Mouse (Mus musculus) forebrain, embryonic 14.5 days (tissue): ENCODE data around the gene 2300009A05Rik. TPM values are rescaled to one million over a fixed set of nuclear protein-coding genes. Genes with fewer than 3 reads are reported as not detected.

Source experiments
- ATAC-seq: fragments of 200-750 bp; cut with Nextera tagmentation; 2 replicates; pipeline ENCODE4 v1.8.0; 2017; ENCODE audit warnings: mild to moderate bottlenecking, moderate library complexity
- DNase-seq: peaks from one replicate; pipeline ENCODE4 v3.0.0-alpha.2; 2015; ENCODE audit warnings: low spot score
- H3K27ac ChIP-seq: fragments of 300-500 bp; sonication (generic); 2 replicates; pipeline ENCODE4 v1.5.1; 2014; ENCODE audit warnings: low read depth, mild to moderate bottlenecking, control low read depth, low read length, moderate library complexity
- H3K27me3 ChIP-seq: fragments of 300-500 bp; sonication (generic); replicated peaks from 2 replicates; pipeline ENCODE4 v1.6.1; 2014; ENCODE audit warnings: low read length, control low read depth, mixed read lengths; ENCODE audit not compliant: control insufficient read depth, insufficient read depth
- H3K36me3 ChIP-seq: fragments of 300-500 bp; sonication (generic); 2 replicates; pipeline ENCODE4 v1.6.1; 2014; ENCODE audit warnings: low read length, control low read depth; ENCODE audit not compliant: control insufficient read depth, insufficient read depth
- H3K4me1 ChIP-seq: fragments of 300-500 bp; sonication (generic); 2 replicates; pipeline ENCODE4 v1.6.1; 2014; ENCODE audit warnings: antibody characterized with exemption, low read length, control low read depth; ENCODE audit not compliant: control insufficient read depth, insufficient read depth
- H3K4me2 ChIP-seq: fragments of 300-500 bp; sonication (generic); 2 replicates; pipeline ENCODE4 v1.6.1; 2014; ENCODE audit warnings: mild to moderate bottlenecking, control low read depth, low read length
- H3K4me3 ChIP-seq: fragments of 300-500 bp; sonication (generic); 2 replicates; pipeline ENCODE4 v1.5.1; 2014; ENCODE audit warnings: low read depth, low read length, control low read depth
- H3K9ac ChIP-seq: fragments of 300-500 bp; sonication (generic); 2 replicates; pipeline ENCODE4 v1.6.1; 2014; ENCODE audit warnings: mild to moderate bottlenecking, low read length, control low read depth, moderate library complexity
- H3K9me3 ChIP-seq: fragments of 300-500 bp; sonication (generic); replicated peaks from 2 replicates; pipeline ENCODE4 v1.6.1; 2016; ENCODE audit warnings: low read length, control low read depth, mixed read lengths; ENCODE audit not compliant: control insufficient read depth
- WGBS: fragments of 180-500 bp; shearing (Covaris S2); extraction: QIAGEN DNeasy Blood & Tissue Kit; methylation state at CpG from one replicate; pipeline ENCODE4 v1.1.7; 2014; 5-methylcytosine and 5-hydroxymethylcytosine counted together
- polyA plus RNA-seq: library from polyadenylated mRNA; unstranded; fragments of >200 nt; fragmentation: Nextera tagmentation; extraction: Ambion mirVana; gene quantifications from 2 replicates; pipeline ENCODE4 v1.2.1, GENCODE M21; 2014

2300009A05Rik gene
- polyA plus RNA-seq, 1 experiment from 2014 or later = 69.7 TPM

DNA sequence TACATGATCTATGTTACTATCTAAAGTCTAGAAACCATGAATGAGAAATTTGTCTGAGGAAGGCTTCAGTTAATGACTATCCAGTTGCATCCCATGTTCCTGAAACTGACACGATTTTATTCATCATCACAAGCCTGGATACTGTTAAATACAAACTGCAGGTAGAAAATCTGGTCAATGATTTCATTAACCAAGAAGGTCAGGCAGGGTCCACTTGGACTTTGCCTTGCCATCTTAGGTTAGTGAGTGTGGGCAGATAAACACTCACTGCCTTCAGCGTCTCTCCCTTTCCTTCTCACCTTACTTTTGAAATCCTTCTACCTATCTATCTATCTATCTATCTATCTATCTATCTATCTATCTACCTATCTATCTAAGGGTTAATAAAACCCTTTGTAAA, 7.7 kb downstream of the 2300009A05Rik start:
- no peaks in the 10 kb centered on the region for H3K36me3 ChIP-seq
- no peak overlapping the region for H3K4me3 ChIP-seq
- WGBS = 80% methylated on average over 2 of the region's 2 CpGs
- no peaks in the 10 kb centered on the region for H3K9me3 ChIP-seq
- H3K27ac ChIP-seq = no peak overlapping the region
- DNase-seq (no peak), ATAC-seq (no peak)
- H3K27me3 ChIP-seq = no peaks in the 10 kb centered on the region
- H3K4me1 ChIP-seq = no peaks in the 10 kb centered on the region
- no peak overlapping the region for H3K9ac ChIP-seq
- no peak overlapping the region for H3K4me2 ChIP-seq

DNA sequence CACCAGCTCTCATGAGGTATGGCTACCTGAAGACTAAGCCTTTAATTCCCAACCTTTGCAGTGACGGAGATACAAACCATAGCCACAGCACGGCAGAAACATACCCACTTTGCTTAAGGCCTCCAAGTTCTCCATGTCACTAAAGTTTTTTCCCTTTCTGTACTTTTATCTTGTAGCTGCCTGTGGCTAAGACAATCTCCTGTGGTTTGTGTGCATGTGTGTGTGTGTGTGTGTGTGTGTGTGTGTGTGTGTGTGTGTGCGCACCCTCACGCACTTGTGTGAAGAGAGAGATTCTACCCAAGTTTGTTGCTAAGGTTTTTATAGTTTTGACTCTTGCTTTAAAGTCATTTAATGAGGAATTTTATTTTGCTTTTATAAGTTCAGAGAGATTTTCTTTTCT, 16.3 kb downstream of the 2300009A05Rik start:
- 93% methylated on average over 4 of the region's 4 CpGs for WGBS
- DNase-seq (no peak), ATAC-seq (no peak)
- no peak overlapping the region for H3K4me2 ChIP-seq
- no peak overlapping the region for H3K9ac ChIP-seq
- no peaks in the 10 kb centered on the region for H3K36me3 ChIP-seq
- H3K27ac ChIP-seq = no peak overlapping the region
- no peaks in the 10 kb centered on the region for H3K9me3 ChIP-seq
- H3K4me1 ChIP-seq = peaks cover 6% of the 10 kb centered on the region; the same call in 1 of the 2 replicates
- H3K27me3 ChIP-seq = no peaks in the 10 kb centered on the region
- H3K4me3 ChIP-seq = no peak overlapping the region

DNA sequence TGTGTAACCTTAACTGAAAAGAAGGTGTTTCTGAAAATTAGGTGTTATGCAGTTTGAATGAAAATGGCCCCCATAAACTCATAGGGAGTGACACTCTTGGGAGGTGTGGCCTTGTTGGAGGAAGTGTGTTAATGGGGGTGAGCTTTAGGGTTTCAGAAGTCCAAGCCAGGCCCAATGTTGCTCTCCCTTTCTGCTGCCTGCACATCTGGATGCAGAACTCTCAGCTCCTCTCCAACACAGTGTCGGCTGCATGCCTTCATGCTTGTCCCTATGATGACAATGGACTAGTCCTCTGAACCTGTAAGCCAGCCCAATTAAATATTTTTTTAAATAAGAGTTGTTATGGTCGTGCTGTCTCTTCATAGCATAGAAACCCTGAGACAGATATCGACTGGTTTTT, 18.7 kb downstream of the 2300009A05Rik start:
- no peak for ATAC-seq
- no peak overlapping the region for H3K4me2 ChIP-seq
- no peak overlapping the region for H3K4me3 ChIP-seq
- H3K4me1 ChIP-seq = peaks cover 23% of the 10 kb centered on the region
- no peak overlapping the region for H3K27ac ChIP-seq
- WGBS = 85% methylated on average over 3 of the region's 3 CpGs
- no peak overlapping the region for H3K9ac ChIP-seq
- no peaks in the 10 kb centered on the region for H3K27me3 ChIP-seq
- H3K36me3 ChIP-seq = no peaks in the 10 kb centered on the region
- H3K9me3 ChIP-seq = no peaks in the 10 kb centered on the region
- DNase-seq = no peak

DNA sequence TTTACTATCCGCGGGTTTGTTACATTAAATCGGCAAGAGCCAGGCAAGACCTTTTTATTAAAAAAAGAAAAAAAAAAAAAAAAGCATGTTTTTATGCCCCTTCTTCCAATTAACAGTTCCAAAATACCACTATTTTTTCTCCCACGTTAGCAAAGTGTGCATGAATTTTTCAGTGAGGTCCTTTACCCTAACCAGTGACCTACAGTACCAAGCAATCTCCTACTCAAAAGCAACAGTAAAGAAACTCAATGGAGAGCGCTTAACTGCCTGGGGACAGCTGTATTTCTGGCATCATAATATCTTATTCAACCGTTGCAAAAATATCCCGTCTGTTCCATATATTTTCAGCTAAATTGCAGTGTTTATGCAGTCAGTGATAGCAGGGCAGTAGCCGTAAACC, 20.9 kb downstream of the 2300009A05Rik start:
- no peaks in the 10 kb centered on the region for H3K36me3 ChIP-seq
- peaks cover 23% of the 10 kb centered on the region for H3K4me1 ChIP-seq
- no peaks in the 10 kb centered on the region for H3K27me3 ChIP-seq
- peak; percentile 27 for ATAC-seq
- H3K4me3 ChIP-seq = peak overlapping the region; percentile 76
- 20% methylated on average over 8 of the region's 8 CpGs for WGBS
- peak overlapping the region; percentile 74; the same call in 1 of the 2 replicates for H3K27ac ChIP-seq
- H3K4me2 ChIP-seq = peak overlapping the region; percentile 75
- no peaks in the 10 kb centered on the region for H3K9me3 ChIP-seq
- peak overlapping the region; percentile 88 for H3K9ac ChIP-seq
- peak; percentile 22 for DNase-seq

DNA sequence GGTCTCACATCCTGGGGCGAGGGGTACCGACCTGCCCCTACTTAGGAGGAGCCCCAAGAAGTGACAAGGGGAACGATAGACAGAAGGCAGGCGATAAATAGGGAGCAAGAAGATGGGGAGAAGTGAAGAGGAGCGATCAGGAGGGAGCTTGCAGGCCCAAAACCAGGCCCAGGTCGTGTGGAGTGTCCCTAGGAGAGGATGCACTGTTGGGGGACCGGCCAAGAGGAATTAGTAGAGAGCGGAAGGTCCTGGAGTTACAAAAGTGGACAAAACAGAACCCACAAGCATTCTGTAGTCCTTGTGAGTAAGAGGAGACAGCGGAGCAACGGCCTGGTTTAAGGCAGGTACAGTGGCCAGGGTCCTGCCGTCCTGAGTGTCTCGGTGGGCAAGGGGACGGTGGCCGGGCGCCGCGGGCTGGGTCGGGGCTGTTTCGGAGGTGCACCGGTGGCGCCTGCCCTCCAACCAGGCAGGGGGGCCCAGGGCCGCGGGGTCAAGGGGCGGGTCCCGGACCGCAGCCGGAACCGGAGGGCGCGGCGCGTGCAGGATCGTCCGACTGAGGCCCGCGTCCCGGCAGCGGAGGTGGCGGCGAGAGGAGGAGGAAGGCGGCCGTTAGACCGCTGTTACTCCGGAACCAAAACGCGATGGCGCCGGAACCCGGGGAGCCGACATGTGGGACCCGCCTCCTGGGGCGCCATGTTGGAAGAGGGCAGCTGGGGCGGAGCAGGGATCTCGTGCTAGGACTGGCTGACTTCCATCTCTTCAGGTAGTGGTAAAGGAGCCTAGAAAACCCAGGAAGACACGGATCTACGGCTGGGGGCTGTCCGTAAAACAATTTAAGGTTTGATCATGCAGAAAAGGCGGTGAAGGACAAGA, 21.5 kb downstream of the 2300009A05Rik start, which contains the start of gene Map2k5:
Map2k5 (minus strand) TSS at position 633 of the 873 bp plus-strand sequence.
- H3K9me3 ChIP-seq = no peaks in the 10 kb centered on the region
- H3K36me3 ChIP-seq = no peaks in the 10 kb centered on the region
- peak within 1 kb of the TSS; percentile 76 for H3K4me3 ChIP-seq
- 1% methylated on average over 57 of the region's 58 CpGs for WGBS
- ATAC-seq (peak; percentile 97), DNase-seq (peak; percentile 94)
- peak within 1 kb of the TSS; percentile 74 for H3K27ac ChIP-seq
- H3K4me1 ChIP-seq = peaks cover 23% of the 10 kb centered on the region
- peak within 1 kb of the TSS; percentile 88 for H3K9ac ChIP-seq
- no peaks in the 10 kb centered on the region for H3K27me3 ChIP-seq
- H3K4me2 ChIP-seq = peak within 1 kb of the TSS; percentile 75

DNA sequence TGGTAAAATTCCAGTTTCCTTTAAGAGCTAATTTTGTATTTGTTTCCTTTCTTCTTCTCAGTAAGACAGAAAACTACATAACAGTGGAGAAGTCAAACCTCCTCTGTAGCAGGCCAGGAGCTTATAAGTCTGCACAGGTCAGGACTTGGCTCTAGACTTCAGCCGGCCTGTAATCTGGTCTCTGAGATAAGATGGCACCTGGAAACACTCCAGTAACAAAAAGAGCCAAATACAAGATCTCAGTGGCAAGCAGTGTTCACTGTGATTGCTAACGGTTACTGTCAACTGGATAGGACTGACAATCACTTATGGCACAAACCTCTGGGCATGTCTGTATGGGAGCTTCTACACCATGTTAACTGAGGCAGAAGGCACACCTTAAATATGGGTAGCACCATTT, 25.7 kb downstream of the 2300009A05Rik start:
- peaks cover 18% of the 10 kb centered on the region for H3K4me1 ChIP-seq
- H3K27ac ChIP-seq = no peak overlapping the region
- DNase-seq (no peak), ATAC-seq (no peak)
- no peak overlapping the region for H3K4me3 ChIP-seq
- no peak overlapping the region for H3K9ac ChIP-seq
- no peak overlapping the region for H3K4me2 ChIP-seq
- H3K9me3 ChIP-seq = no peaks in the 10 kb centered on the region
- peaks cover 11% of the 10 kb centered on the region for H3K36me3 ChIP-seq
- no peaks in the 10 kb centered on the region for H3K27me3 ChIP-seq
- WGBS = 83% methylated on average over 2 of the region's 2 CpGs

DNA sequence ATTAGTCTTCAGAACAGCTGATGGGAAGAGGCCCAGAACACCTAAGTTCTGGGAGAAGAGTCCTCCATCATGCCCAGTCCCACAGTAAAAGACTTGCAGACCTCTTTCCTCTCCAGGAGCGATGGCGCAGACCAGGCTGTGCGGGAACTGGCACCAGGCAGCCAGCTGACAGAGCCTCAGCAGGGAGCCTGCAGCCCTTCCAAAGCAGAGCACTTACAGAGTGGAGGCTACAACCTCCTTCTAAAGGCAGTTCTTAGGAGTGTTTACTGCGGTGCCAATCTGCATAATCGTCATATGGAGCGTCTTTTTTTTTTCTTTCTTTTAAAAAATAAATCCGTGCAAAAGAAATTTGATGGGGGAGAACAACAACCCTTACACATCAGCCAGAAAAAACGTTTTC, 26.5 kb downstream of the 2300009A05Rik start:
- no peak for DNase-seq

DNA sequence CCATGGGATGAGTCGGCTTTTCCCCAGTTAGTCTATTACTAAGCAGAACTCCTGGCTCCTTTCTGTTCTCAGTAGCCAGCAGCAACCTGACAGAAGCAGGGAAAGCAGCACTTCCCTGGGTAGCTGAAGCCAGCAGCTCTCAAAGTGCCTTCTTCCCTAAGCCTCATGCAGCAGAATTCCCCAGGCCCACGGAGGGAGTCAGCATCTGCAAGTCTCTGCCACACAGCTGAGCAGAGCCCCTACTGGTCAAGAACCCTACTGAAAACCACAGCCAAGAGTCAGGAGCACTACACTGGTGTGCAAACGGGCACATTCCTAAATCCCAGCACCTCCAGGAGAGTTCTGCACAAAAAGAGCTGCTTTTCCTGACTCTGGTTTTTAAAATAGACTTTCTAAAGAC, 38.6 kb downstream of the 2300009A05Rik start:
- Histone ChIP-seq H3K9me3 (no peaks in the 10 kb centered on the region), H3K27ac (no peak overlapping the region), H3K9ac (no peak overlapping the region), H3K4me1 (no peaks in the 10 kb centered on the region), H3K36me3 (0 out of 2 replicates have a peak, but pooled peaks cover 2% of the 10 kb centered on the region), H3K4me2 (no peak overlapping the region), H3K4me3 (no peak overlapping the region), H3K27me3 (no peaks in the 10 kb centered on the region)
- ATAC-seq (no peak), DNase-seq (no peak)
- 47% methylated on average over 3 of the region's 3 CpGs for WGBS

More for the DNA sequence above, 26.5 kb downstream of the 2300009A05Rik start:
- ATAC-seq = no peak
- no peak overlapping the region for H3K9ac ChIP-seq
- no peak overlapping the region for H3K27ac ChIP-seq
- H3K27me3 ChIP-seq = no peaks in the 10 kb centered on the region
- H3K36me3 ChIP-seq = peaks cover 11% of the 10 kb centered on the region
- no peak overlapping the region for H3K4me3 ChIP-seq
- WGBS = 50% methylated on average over 8 of the region's 8 CpGs
- peaks cover 16% of the 10 kb centered on the region for H3K4me1 ChIP-seq
- H3K4me2 ChIP-seq = no peak overlapping the region
- no peaks in the 10 kb centered on the region for H3K9me3 ChIP-seq

DNA sequence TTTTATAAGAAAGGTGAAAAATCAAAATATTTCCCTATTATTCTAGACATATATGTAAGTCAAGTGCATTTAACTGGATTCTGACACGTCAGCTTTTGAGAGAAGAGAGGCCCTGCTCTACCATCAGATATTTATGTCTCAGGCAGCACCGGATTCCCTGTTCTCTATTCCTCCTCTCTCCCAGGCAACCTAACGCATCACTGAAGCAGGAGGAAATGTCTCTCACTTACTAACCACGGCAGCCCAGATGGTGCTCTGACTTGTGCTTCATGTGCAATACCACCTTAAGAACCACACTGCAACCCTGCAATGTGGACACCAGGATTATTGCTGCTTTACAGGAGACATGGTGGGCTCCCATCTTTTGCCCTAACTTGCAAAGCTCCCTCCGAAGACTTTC, 40.0 kb downstream of the 2300009A05Rik start:
- Histone ChIP-seq H3K4me2 (no peak overlapping the region), H3K4me3 (no peak overlapping the region), H3K9me3 (no peaks in the 10 kb centered on the region), H3K9ac (no peak overlapping the region), H3K36me3 (no peaks in the 10 kb centered on the region), H3K27me3 (no peaks in the 10 kb centered on the region), H3K27ac (no peak overlapping the region), H3K4me1 (no peaks in the 10 kb centered on the region)
- DNase-seq = no peak
- 87% methylated on average over 5 of the region's 5 CpGs for WGBS
- ATAC-seq = no peak
